Mouse (Mus musculus) heart, postnatal 25 days (tissue): ENCODE measurements around the gene Ttf2. TPM values are rescaled to one million over a fixed set of nuclear protein-coding genes. Genes with fewer than 3 reads are reported as not detected.

ENCODE experiments used
- DNase-seq: peaks from one replicate; pipeline ENCODE4 v3.0.0; 2022; ENCODE audit warnings: low spot score
- intact Hi-C: fragments of 180-260 bp; cut with DNase I; formaldehyde crosslinking; loops from one replicate; pipeline ENCODE4 v1.15.1; 2025
- total RNA-seq, 2 experiments: library from RNA; stranded (reverse); gene quantifications; 2 replicates each; pipeline ENCODE4 v1.2.3; 2021

Gene Ttf2
- total RNA-seq, 2 experiments from 2014 or later: 2.1 to 2.5 TPM

DNA sequence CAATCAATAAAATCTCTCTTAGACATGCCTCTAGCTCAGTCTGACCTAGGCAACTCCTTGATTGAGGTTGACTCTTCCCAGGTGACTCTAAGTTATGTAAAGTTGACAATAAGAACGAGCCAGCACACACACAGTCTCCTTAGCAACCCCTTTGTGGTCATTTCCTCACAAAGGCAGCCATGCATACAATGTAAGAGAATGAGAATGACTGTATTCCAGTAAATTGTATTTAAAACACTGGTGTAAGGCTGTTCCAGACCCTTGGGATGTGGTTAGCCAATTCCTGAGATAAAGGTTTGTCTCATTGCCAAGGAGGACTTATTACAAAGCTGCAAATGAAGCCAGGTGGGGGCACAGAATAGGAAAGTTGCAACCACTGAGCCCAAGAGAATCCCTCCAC lies 20.8 kb upstream of the Ttf2 start:
- DNase-seq: no peak
- intact Hi-C loops: loop anchor here (5.0 kb wide), 1 partner anchor 177 kb away; no protein-coding TSS in a partner anchor

DNA sequence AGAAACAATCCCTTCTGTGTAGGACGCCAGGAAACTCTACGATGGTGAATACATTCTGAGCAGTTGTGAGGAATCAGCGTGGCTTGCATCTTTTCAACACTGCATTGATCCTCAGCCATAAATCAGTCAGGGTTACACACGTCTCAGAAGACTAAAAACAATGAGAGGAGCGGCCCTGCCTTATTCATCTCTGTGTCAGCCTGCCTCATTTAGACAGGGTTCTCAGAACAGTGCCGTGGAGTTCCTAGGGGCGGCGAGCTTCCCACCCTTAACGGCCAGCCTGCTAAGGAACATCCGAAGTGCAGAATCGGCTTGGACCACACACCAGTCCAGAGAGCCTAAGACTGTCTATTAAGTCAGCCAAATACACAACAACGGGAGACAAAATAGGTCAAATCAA lies 20.0 kb upstream of the Ttf2 start:
- intact Hi-C loops: no loop called here
- no peak for DNase-seq

- no peak for DNase-seq
- intact Hi-C loops: no loop called here
These were observed 9.8 kb upstream of the Ttf2 start for GRCm38 (mm10) chr3:100979290-100979689.

DNA sequence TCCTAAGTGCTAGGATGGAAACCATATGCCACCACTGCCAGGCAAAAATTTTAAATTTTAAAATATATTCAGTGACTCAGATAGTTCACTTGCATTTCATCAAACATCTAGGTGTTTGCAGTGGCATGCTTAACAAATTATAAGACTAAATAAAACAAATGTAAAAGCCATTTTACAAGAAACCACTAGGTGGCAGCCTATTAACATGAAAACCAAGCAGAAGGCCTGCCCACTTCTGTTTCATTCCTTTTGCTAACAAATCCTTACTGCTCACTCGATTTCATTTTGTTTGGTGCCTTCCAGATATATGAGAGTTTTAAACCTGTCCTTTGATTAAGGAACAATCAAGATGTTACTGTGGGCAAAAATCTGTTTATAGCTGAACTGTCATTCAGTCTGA lies 4.4 kb upstream of the Ttf2 start:
- intact Hi-C loops: loop anchor here (1.0 to 5.0 kb wide), 4 partner anchors 25 to 488 kb away; no protein-coding TSS in a partner anchor
- no peak for DNase-seq

GRCm38 (mm10) chr3:100963849-100964542 lies 5.5 kb downstream of the Ttf2 start:
- intact Hi-C loops: loop anchor here (10.0 kb wide), 1 partner anchor 851 kb away; no protein-coding TSS in a partner anchor
- no peak for DNase-seq

- DNase-seq: no peak
- intact Hi-C loops: loop anchor here (10.0 kb wide), 1 partner anchor 853 kb away; no protein-coding TSS in a partner anchor
These were observed 8.0 kb downstream of the Ttf2 start for GRCm38 (mm10) chr3:100961501-100961900.

DNA sequence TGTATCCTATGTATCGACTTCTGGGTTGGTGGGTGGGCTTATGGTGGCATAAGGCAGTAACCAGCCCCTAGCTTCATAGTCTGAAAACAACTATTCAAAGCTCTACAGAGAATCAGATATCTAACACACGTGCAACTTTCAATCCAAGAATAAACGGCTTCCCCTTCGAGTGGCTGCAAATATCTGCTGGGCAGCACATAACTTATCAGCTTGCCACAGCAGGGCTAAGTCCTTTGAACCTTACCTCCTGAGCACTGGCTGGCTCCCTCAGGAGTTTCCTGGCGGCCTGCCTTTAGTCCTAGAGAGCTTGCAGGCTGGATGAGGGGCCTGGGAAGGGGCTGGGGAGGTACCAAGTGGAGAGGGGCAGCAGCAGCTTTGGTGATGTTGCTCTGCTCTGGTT lies 8.5 kb downstream of the Ttf2 start:
- intact Hi-C loops: loop anchor here (10.0 kb wide), 1 partner anchor 854 kb away; no protein-coding TSS in a partner anchor

GRCm38 (mm10) chr3:100954616-100955015 lies 14.8 kb downstream of the Ttf2 start:
- intact Hi-C loops: no loop called here
- no peak for DNase-seq

More for the DNA sequence above, 8.5 kb downstream of the Ttf2 start:
- DNase-seq: no peak

DNA sequence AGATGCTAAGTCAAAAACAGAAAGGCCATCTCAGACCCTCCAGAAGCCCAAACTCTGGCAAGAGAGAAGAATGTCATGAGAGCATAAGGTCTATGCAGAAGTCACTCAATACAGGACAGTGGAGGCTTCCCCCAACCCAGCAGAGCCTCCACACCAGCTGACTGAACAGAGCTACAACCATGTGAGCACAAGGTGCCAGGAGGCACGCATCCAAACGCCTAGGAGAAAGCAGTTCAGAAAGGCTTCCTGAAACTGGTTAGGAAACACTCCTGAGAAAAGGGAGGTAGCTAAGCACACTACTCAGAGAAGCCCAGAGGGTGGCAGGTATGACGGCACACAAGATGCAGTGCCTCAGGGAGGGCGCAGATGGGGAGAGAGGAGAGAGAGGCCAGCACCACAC lies 17.9 kb downstream of the Ttf2 start:
- DNase-seq: no peak
- intact Hi-C loops: no loop called here

DNA sequence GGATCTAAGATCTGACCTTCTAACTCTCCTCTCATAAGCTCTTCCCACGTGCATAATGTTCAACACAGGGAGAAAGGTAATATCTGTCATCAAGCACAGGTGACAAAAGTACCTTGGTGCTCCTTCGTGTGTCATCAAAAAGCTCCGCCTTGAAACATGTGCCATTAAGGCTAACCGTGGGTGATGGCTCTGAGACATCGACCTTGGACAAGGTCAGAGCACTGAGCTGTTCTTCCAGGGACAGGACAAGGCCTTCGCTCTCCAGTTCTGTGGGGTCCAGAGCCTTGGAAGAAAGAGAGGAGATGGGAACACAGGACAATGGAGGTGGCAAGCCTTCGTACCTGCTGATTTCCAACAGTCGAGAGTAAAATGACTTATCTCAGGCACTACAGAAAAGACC lies 22.2 kb downstream of the Ttf2 start:
- no peak for DNase-seq
- intact Hi-C loops: no loop called here

- intact Hi-C loops: no loop called here
These were observed 28.9 kb downstream of the Ttf2 start for GRCm38 (mm10) chr3:100940496-100941037.

DNA sequence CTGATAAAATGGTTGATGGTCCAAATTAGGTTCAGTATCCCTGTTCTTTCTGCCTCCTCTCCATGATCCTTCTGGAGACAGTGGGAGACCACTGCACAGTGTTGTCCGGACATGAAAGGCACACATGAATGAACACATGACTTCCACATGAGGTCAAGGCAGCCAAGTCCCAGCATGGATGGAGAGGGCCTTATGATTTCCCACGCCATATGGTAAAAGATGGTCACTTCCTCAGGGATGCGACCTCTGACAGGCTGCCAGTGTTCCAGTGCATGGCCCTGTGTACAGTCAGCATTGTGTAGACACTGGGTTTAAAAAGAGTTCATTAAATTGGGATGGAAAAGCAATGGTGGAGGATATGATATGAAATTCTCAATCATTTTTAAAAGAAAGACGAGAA lies 31.3 kb downstream of the Ttf2 start:
- intact Hi-C loops: no loop called here
- DNase-seq: no peak

More at GRCm38 (mm10) chr3:100940496-100941037, 28.9 kb downstream of the Ttf2 start:
- no peak for DNase-seq

DNA sequence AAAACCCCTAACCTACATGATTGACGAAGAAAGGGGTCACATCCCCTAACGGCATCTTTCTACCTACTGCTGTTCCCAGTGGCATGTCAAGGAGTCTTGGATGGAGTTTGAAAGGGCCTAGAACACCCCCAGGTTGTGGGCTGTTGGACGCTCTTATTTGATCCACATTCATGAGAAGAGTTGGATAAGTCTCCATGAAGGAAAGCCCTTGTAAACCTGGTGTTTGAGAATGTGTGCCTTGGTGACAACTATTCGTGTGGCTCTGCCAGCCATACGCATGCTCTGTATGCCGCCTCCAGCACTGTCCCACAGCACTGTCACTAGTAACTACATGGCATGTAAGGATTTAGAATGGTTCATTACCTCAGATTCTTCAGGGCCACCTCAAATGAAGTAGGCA lies 33.3 kb downstream of the Ttf2 start:
- no peak for DNase-seq
- intact Hi-C loops: no loop called here

DNA sequence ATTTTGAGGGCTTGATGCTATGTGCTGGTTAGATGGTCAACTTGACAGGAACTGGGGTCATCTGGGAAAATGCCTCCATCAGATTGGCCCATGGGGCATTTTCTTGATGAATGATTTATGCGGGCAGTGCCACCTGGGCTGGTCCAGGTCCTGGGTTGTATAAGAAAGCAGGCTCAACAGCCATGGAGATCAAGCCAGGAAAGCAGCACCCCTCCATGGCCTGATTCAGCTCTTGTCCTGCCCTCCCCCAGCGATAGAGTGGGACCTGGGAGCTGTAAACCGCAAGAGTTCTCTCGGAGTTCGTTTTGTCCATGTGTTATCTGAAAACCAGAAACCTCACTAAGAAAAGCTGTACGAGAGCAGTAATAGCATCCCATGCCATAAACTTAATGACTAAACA lies 33.9 kb downstream of the Ttf2 start:
- no peak for DNase-seq
- intact Hi-C loops: no loop called here

DNA sequence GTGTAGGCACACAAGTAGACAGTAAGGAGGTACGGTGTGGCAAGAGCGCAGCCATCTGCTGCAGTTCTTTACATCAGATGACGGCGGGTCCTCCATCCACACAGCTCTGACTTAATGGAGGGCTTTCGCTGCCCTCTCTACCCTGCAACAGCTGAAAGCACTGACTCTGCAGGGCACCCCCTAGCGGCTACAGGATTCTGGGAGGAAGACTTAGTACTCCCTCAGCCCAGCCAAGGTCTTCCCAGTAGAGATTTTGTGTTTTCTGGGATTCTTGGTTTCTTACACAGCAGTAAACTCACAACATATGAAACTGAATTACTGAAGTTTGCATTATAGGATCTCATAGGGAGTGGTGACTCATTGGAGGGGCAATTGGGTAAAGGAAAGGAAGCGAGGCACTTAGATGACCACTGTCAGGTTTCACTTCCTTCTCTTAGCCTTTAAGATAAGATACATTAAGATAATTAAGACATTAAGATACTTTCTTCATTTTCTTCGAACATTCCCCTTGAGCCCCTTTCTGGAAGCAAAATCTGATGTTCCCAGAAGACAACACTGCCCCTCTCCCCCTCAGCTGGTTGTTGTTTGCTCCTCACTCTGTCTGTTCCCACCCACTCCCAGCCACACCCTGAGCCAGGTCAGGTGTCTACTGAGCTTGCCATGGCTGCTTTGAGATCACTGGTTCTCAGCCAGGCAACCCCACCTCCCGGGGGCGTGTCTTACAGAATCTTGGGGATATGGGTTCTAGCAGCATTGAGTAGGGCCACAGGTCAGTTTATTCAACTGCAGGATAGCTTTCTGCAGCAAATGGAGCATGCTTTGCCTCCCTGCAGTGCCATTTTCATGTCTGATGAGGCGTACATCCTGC lies 37.2 kb downstream of the Ttf2 start:
- DNase-seq: no peak
- intact Hi-C loops: no loop called here

DNA sequence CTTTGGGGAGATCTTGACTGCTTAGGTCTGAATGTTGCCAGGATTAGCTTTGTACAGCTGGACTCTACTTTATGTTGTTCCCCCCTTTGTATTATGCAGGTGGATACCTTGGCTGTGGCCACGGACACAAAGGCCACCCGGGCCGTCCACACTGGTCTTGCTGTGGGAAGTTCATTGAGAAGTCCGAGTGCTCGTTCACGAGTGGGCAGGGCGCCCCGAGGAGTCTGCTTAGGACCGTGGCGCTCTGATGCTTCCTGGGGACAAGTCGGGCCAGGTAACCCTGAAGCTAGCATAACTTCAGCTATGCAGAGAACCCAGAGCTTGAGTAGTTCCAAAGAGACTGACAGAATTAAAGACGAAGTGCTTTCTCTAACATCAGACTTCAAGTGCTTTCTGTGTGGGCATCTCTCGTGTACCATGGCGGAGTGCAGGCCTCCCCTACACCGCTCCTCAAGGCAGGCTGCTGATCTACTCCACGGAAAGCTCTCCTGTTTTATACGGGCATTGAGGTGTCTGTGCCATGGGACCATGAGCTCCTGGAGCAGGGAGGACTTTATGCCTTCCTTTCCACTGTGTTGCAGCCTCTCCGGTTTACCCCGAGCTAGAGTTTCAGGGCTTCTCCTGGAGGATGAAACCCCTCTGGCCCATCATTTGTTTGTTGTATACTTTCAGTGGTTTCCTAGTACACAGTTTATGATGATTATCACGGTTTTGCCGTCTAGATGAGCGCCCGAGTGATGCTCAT lies 38.0 kb downstream of the Ttf2 start:
- no peak for DNase-seq
- intact Hi-C loops: no loop called here

- intact Hi-C loops: no loop called here
- DNase-seq: peak; percentile 13
These were observed 44.3 kb downstream of the Ttf2 start for GRCm38 (mm10) chr3:100925176-100925575.

DNA sequence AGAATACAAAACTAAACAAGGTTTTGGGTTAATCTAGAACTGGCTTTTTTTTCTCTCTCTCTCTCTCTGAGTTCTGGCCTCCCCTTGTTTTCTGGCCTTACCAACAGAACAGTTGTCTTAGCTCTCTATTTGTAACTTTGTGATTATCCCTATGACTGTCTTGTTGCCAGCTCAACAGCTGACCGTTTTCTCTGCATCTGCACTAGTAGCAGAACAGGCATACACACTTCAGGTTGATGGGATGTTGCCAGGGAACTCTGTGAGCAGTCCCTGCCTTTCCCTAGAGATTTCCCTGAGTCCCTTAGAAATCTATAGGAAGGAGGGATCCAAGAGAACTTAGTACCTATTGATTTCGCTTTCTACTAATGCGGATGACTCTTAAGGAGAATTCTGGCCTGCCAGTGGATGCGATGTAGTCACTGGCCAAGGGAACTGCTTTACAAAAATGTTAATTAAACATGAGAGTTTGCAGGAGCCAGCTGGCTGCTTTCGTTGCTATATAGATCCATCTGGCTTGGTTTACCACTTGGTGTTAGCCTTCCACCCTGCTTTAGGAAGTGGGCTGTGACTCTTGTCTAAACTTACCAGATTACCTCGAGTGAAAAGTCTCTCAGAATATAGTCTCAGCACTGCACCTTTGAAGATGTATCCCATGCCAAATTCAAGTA lies 45.3 kb downstream of the Ttf2 start:
- intact Hi-C loops: loop anchor here (5.0 kb wide), 1 partner anchor 237 kb away; the partner anchor contains the start of gene Man1a2
- DNase-seq: no peak
